Mouse (Mus musculus) neural tube, embryonic 14.5 days (tissue): ENCODE results near the gene Ttc23. TPM values are rescaled to one million over a fixed set of nuclear protein-coding genes. Genes with fewer than 3 reads are reported as not detected.

Source experiments
- ATAC-seq: fragments of 200-750 bp; cut with Nextera tagmentation; 2 replicates; pipeline ENCODE4 v1.8.0; 2017; ENCODE audit warnings: low read depth, mild to moderate bottlenecking, moderate TSS enrichment, moderate library complexity
- H3K27ac ChIP-seq: fragments of 300-500 bp; sonication (generic); 2 replicates; pipeline ENCODE4 v1.5.1; 2014; ENCODE audit warnings: low read depth, mild to moderate bottlenecking, control low read depth, low read length, moderate library complexity, mixed read lengths
- H3K27me3 ChIP-seq: fragments of 300-500 bp; sonication (generic); 2 replicates; pipeline ENCODE4 v1.6.1; 2014; ENCODE audit warnings: low read length; ENCODE audit not compliant: control insufficient read depth, insufficient read depth
- H3K36me3 ChIP-seq: fragments of 300-500 bp; sonication (generic); 2 replicates; pipeline ENCODE4 v1.6.1; 2014; ENCODE audit warnings: low read length, mixed read lengths; ENCODE audit not compliant: control insufficient read depth, insufficient read depth
- H3K4me1 ChIP-seq: fragments of 300-500 bp; sonication (generic); 2 replicates; pipeline ENCODE4 v1.6.1; 2014; ENCODE audit warnings: low read length; ENCODE audit not compliant: control insufficient read depth, insufficient read depth
- H3K4me2 ChIP-seq: fragments of 300-500 bp; sonication (generic); 2 replicates; pipeline ENCODE4 v1.6.1; 2014; ENCODE audit warnings: mild to moderate bottlenecking, low read depth, low read length, control low read depth
- H3K4me3 ChIP-seq: fragments of 300-500 bp; sonication (generic); 2 replicates; pipeline ENCODE4 v1.5.1; 2014; ENCODE audit warnings: low read depth, low read length, control low read depth, mixed read lengths
- H3K9ac ChIP-seq: fragments of 300-500 bp; sonication (generic); replicated peaks from 2 replicates; pipeline ENCODE4 v1.6.1; 2014; ENCODE audit warnings: low read depth, mild to moderate bottlenecking, control low read depth, low read length, mixed read lengths
- H3K9me3 ChIP-seq: fragments of 300-500 bp; sonication (generic); 2 replicates; pipeline ENCODE4 v1.6.1; 2016; ENCODE audit warnings: low read length; ENCODE audit not compliant: control insufficient read depth
- WGBS: fragments of 180-500 bp; shearing (Covaris S2); extraction: QIAGEN DNeasy Blood & Tissue Kit; methylation state at CpG from one replicate; pipeline ENCODE4 v1.1.7; 2014; 5-methylcytosine and 5-hydroxymethylcytosine counted together
- polyA plus RNA-seq: library from polyadenylated mRNA; unstranded; fragments of >200 nt; fragmentation: Nextera tagmentation; extraction: Ambion mirVana; gene quantifications from 2 replicates; pipeline ENCODE4 v1.2.1, GENCODE M21; 2014

The Ttc23 gene
- polyA plus RNA-seq, 1 experiment from 2014 or later = 5.4 TPM

GRCm38 (mm10) chr7:67617646-67618045 is 29.6 kb upstream of the Ttc23 start:
- peaks cover 7% of the 10 kb centered on the region; the same call in 1 of the 2 replicates for H3K4me1 ChIP-seq
- no peak overlapping the region for H3K4me2 ChIP-seq
- no peak overlapping the region for H3K27ac ChIP-seq
- no peak overlapping the region for H3K4me3 ChIP-seq
- 93% methylated on average over 10 of the region's 10 CpGs for WGBS
- no peaks in the 10 kb centered on the region for H3K27me3 ChIP-seq
- H3K36me3 ChIP-seq = 0 out of 2 replicates have a peak, but pooled peaks cover 2% of the 10 kb centered on the region
- no peaks in the 10 kb centered on the region for H3K9me3 ChIP-seq
- ATAC-seq = no peak
- H3K9ac ChIP-seq = no peak overlapping the region

GRCm38 (mm10) chr7:67618316-67618715 is 28.9 kb upstream of the Ttc23 start:
- H3K4me3 ChIP-seq = no peak overlapping the region
- no peak for ATAC-seq
- H3K4me1 ChIP-seq = peaks cover 4% of the 10 kb centered on the region; the same call in 1 of the 2 replicates
- 90% methylated on average over 3 of the region's 3 CpGs for WGBS
- no peak overlapping the region for H3K27ac ChIP-seq
- 0 out of 2 replicates have a peak, but pooled peaks cover 2% of the 10 kb centered on the region for H3K36me3 ChIP-seq
- H3K4me2 ChIP-seq = no peak overlapping the region
- no peak overlapping the region for H3K9ac ChIP-seq
- no peaks in the 10 kb centered on the region for H3K27me3 ChIP-seq
- no peaks in the 10 kb centered on the region for H3K9me3 ChIP-seq

GRCm38 (mm10) chr7:67619836-67620235 is 27.4 kb upstream of the Ttc23 start:
- Histone ChIP-seq H3K4me3 (no peak overlapping the region), H3K27me3 (no peaks in the 10 kb centered on the region), H3K9ac (no peak overlapping the region), H3K4me1 (no peaks in the 10 kb centered on the region), H3K9me3 (no peaks in the 10 kb centered on the region), H3K36me3 (0 out of 2 replicates have a peak, but pooled peaks cover 2% of the 10 kb centered on the region), H3K4me2 (no peak overlapping the region), H3K27ac (no peak overlapping the region)
- no peak for ATAC-seq
- WGBS = 85% methylated on average over 4 of the region's 4 CpGs

GRCm38 (mm10) chr7:67622151-67622550 is 25.1 kb upstream of the Ttc23 start:
- ATAC-seq = no peak
- Histone ChIP-seq H3K36me3 (0 out of 2 replicates have a peak, but pooled peaks cover 1% of the 10 kb centered on the region), H3K27ac (no peak overlapping the region), H3K4me1 (no peaks in the 10 kb centered on the region), H3K9me3 (no peaks in the 10 kb centered on the region), H3K27me3 (no peaks in the 10 kb centered on the region), H3K4me3 (no peak overlapping the region), H3K4me2 (no peak overlapping the region), H3K9ac (no peak overlapping the region)
- WGBS = 69% methylated on average over 3 of the region's 3 CpGs

- ATAC-seq = no peak
- no peaks in the 10 kb centered on the region for H3K27me3 ChIP-seq
- no peak overlapping the region for H3K4me3 ChIP-seq
- no peaks in the 10 kb centered on the region for H3K4me1 ChIP-seq
- WGBS = 93% methylated on average over 5 of the region's 5 CpGs
- H3K27ac ChIP-seq = no peak overlapping the region
- no peaks in the 10 kb centered on the region for H3K36me3 ChIP-seq
- H3K9ac ChIP-seq = no peak overlapping the region
- H3K4me2 ChIP-seq = no peak overlapping the region
- no peaks in the 10 kb centered on the region for H3K9me3 ChIP-seq
Measured at GRCm38 (mm10) chr7:67626671-67627070, 20.5 kb upstream of the Ttc23 start.

- H3K4me1 ChIP-seq = no peaks in the 10 kb centered on the region
- ATAC-seq = no peak
- no peaks in the 10 kb centered on the region for H3K9me3 ChIP-seq
- WGBS = 41% methylated on average over 5 of the region's 5 CpGs
- H3K4me2 ChIP-seq = no peak overlapping the region
- H3K4me3 ChIP-seq = no peak overlapping the region
- H3K27ac ChIP-seq = no peak overlapping the region
- H3K9ac ChIP-seq = no peak overlapping the region
- no peaks in the 10 kb centered on the region for H3K27me3 ChIP-seq
- no peaks in the 10 kb centered on the region; the same call in 1 of the 2 replicates for H3K36me3 ChIP-seq
Measured at GRCm38 (mm10) chr7:67629681-67630080, 17.5 kb upstream of the Ttc23 start.

- H3K9me3 ChIP-seq = no peaks in the 10 kb centered on the region
- H3K4me2 ChIP-seq = no peak overlapping the region
- no peak overlapping the region for H3K9ac ChIP-seq
- no peak overlapping the region for H3K4me3 ChIP-seq
- no peaks in the 10 kb centered on the region for H3K27me3 ChIP-seq
- no peaks in the 10 kb centered on the region; the same call in 1 of the 2 replicates for H3K36me3 ChIP-seq
- ATAC-seq = peak; percentile 68
- H3K27ac ChIP-seq = no peak overlapping the region
- WGBS = 21% methylated on average over 2 of the region's 2 CpGs
- no peaks in the 10 kb centered on the region for H3K4me1 ChIP-seq
Measured at GRCm38 (mm10) chr7:67630817-67631216, 16.4 kb upstream of the Ttc23 start.

- ATAC-seq = no peak
- Histone ChIP-seq H3K4me1 (no peaks in the 10 kb centered on the region), H3K27me3 (no peaks in the 10 kb centered on the region), H3K27ac (no peak overlapping the region), H3K4me3 (no peak overlapping the region), H3K36me3 (no peaks in the 10 kb centered on the region; the same call in 1 of the 2 replicates), H3K4me2 (no peak overlapping the region), H3K9ac (no peak overlapping the region), H3K9me3 (no peaks in the 10 kb centered on the region)
- WGBS = 88% methylated on average over 5 of the region's 5 CpGs
Measured at GRCm38 (mm10) chr7:67632380-67632779, 14.8 kb upstream of the Ttc23 start.

- Histone ChIP-seq H3K27ac (no peak overlapping the region), H3K4me1 (no peaks in the 10 kb centered on the region), H3K4me3 (no peak overlapping the region), H3K36me3 (no peaks in the 10 kb centered on the region; the same call in 1 of the 2 replicates), H3K4me2 (no peak overlapping the region), H3K9me3 (no peaks in the 10 kb centered on the region), H3K9ac (no peak overlapping the region), H3K27me3 (no peaks in the 10 kb centered on the region)
- 97% methylated on average over 3 of the region's 3 CpGs for WGBS
- no peak for ATAC-seq
Measured at GRCm38 (mm10) chr7:67634210-67634609, 13.0 kb upstream of the Ttc23 start.
